Mouse (Mus musculus): ENCODE results near the gene Msl2. TPM values are rescaled to one million over a fixed set of nuclear protein-coding genes. Genes with fewer than 3 reads are reported as not detected.
A peak's percentile ranks its signal among the peaks of the same experiment; 100 is the strongest.

The Msl2 gene
- polyA plus RNA-seq, 1 experiment from 2014 or later, result 3.4 TPM

- Histone ChIP-seq H3K9me3 (replicated peaks) (no peaks in the 10 kb centered on the region), H3K9ac (no peak overlapping the region), H3K4me2 (no peak overlapping the region), H3K27me3 (no peaks in the 10 kb centered on the region), H3K36me3 (peaks cover 30% of the 10 kb centered on the region), H3K4me1 (replicated peaks) (peaks cover 9% of the 10 kb centered on the region), H3K4me3 (no peak overlapping the region), H3K27ac (no peak overlapping the region)
- 93% methylated on average over 8 of the region's 8 CpGs for WGBS
- no peak for ATAC-seq (replicated peaks; ENCODE audit: insufficient number of reproducible peaks, insufficient read depth, low FRiP score, low read depth)
These were observed 27.6 kb downstream of the Msl2 start for GRCm38 (mm10) chr9:101101547-101101946.

DNA sequence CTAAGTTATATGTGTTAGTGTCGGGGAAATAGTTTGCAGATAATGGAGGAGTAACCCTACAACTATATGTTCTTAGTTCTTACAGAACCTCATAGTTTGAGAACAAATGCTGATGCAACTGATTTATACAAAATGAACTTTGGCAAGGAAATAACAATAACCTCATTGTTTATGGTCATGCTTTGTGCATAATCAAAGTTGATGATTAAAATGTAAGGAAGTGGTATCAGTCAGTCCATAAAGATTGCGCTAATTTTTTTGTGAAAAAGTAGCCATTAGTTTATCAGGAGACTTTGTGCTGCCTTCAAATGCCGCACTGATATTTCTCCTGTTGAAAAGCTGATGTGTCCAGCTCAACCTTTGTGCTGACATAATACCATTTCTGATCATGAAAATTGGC, 28.4 kb downstream of the Msl2 start:
- Histone ChIP-seq H3K4me3 (no peak overlapping the region), H3K9ac (no peak overlapping the region), H3K4me1 (replicated peaks) (peaks cover 12% of the 10 kb centered on the region), H3K27me3 (no peaks in the 10 kb centered on the region), H3K4me2 (no peak overlapping the region), H3K27ac (no peak overlapping the region), H3K9me3 (replicated peaks) (no peaks in the 10 kb centered on the region), H3K36me3 (peaks cover 38% of the 10 kb centered on the region)
- 90% methylated on average over 3 of the region's 3 CpGs for WGBS
- ATAC-seq (replicated peaks; ENCODE audit: insufficient number of reproducible peaks, insufficient read depth, low FRiP score, low read depth), result no peak

DNA sequence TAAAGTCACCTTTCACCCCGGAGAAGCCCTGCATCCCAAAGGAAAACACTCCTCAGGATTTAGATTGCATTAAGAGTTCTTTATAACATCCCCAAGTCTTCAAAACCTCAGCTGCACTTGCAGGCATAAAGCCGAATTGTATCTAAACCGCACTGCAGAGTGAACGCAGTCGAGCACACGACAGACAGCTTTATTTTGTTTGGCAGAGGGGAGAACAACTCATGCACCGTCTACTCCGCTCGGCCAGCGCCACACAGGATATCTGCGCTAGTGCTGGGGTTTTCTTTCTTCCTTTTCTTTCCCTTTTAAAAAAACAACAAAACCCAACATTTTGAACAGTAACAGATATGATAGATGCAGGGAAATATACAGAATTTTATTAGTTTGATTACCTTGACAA, 31.0 kb downstream of the Msl2 start:
- H3K36me3 ChIP-seq, result peaks cover 49% of the 10 kb centered on the region
- peaks cover 15% of the 10 kb centered on the region for H3K4me1 ChIP-seq (replicated peaks)
- H3K27me3 ChIP-seq, result no peaks in the 10 kb centered on the region
- no peak overlapping the region for H3K4me3 ChIP-seq
- no peak overlapping the region for H3K27ac ChIP-seq
- H3K9me3 ChIP-seq (replicated peaks), result no peaks in the 10 kb centered on the region
- no peak overlapping the region for H3K4me2 ChIP-seq
- H3K9ac ChIP-seq, result no peak overlapping the region
- 65% methylated on average over 11 of the region's 11 CpGs for WGBS
- no peak; the same call in 1 of the 2 replicates for ATAC-seq (replicated peaks; ENCODE audit: insufficient number of reproducible peaks, insufficient read depth, low FRiP score, low read depth)

DNA sequence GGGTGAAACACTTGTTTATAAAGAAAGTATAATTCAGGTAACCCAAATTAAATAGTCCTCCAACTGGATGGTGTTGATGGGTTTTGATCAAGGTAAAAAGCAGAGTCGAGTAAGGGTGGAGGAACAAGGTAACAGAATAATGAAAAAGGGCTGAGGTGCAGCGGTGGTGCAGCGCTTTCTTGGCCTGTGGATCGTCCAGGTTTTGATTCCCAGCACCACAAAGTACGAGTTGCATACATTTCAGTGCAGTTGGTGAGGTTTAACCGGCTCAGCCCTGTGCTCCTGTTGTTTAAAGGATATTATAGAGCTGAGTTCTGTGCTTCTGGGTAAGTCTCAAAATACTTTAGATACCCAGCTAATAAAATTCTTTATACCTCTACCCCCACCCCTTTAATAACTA, 31.8 kb downstream of the Msl2 start:
- 92% methylated on average over 6 of the region's 6 CpGs for WGBS
- H3K36me3 ChIP-seq, result peaks cover 48% of the 10 kb centered on the region
- no peak for ATAC-seq (replicated peaks; ENCODE audit: insufficient number of reproducible peaks, insufficient read depth, low FRiP score, low read depth)

GRCm38 (mm10) chr9:101107386-101107785, 33.5 kb downstream of the Msl2 start:
- Histone ChIP-seq H3K4me3 (no peak overlapping the region), H3K4me2 (no peak overlapping the region), H3K9me3 (replicated peaks) (no peaks in the 10 kb centered on the region), H3K27ac (peak overlapping the region; percentile 48), H3K36me3 (peaks cover 39% of the 10 kb centered on the region), H3K4me1 (replicated peaks) (peaks cover 25% of the 10 kb centered on the region), H3K27me3 (no peaks in the 10 kb centered on the region), H3K9ac (no peak overlapping the region)
- ATAC-seq (replicated peaks; ENCODE audit: insufficient number of reproducible peaks, insufficient read depth, low FRiP score, low read depth), result no peak; the same call in 1 of the 2 replicates
- WGBS, result 47% methylated on average over 3 of the region's 3 CpGs

More for the DNA sequence above, 31.8 kb downstream of the Msl2 start:
- Histone ChIP-seq H3K9ac (no peak overlapping the region), H3K9me3 (replicated peaks) (no peaks in the 10 kb centered on the region), H3K27me3 (no peaks in the 10 kb centered on the region), H3K4me3 (no peak overlapping the region), H3K27ac (no peak overlapping the region), H3K4me2 (no peak overlapping the region), H3K4me1 (replicated peaks) (peaks cover 23% of the 10 kb centered on the region)

DNA sequence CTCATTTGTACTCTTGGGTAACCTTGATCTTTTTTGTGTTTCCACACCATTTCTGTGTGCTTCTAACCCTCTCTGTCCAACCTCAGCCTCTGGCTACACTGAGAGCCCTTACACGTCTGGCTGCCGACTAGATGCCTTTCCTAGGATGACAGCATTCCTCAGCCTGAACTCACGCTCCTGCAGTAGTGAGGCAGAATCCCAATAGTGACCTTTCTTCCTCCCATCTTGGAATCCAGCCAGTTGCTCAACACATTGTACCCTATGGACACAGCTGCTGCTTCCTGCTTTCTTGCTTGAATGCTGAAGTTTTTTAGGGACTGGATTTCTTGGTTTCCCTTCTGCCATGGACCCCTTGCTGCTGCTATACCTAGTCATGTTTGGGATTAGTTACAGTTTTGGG, 36.1 kb downstream of the Msl2 start:
- no peak for ATAC-seq (replicated peaks; ENCODE audit: insufficient number of reproducible peaks, insufficient read depth, low FRiP score, low read depth)
- Histone ChIP-seq H3K36me3 (peaks cover 39% of the 10 kb centered on the region), H3K27ac (peak overlapping the region; percentile 53), H3K4me1 (replicated peaks) (peaks cover 25% of the 10 kb centered on the region), H3K4me2 (no peak overlapping the region), H3K9me3 (replicated peaks) (no peaks in the 10 kb centered on the region), H3K27me3 (no peaks in the 10 kb centered on the region), H3K9ac (no peak overlapping the region), H3K4me3 (no peak overlapping the region)
- WGBS, result 4% methylated on average over 3 of the region's 3 CpGs

DNA sequence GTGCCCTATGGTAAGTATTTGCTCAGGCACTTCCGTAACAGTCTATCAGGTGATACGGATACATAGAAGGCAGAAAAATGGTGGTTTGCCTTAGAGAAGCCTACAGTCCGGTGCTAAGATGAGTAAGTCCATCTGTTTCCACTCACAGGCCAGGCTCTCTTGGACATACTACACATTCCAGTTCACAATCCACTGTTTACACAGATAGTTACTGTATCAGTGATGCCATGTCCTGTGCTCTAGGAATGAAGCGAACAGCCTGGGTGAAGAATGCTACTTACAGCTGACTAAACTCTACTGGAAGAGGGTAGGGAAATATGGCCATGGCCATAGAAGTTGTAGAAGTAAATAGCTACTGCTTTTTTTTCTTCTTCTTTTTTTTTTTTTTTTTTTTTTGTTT, 39.4 kb downstream of the Msl2 start:
- H3K4me3 ChIP-seq, result no peak overlapping the region
- peaks cover 38% of the 10 kb centered on the region for H3K36me3 ChIP-seq
- H3K4me1 ChIP-seq (replicated peaks), result peaks cover 18% of the 10 kb centered on the region
- ATAC-seq (replicated peaks; ENCODE audit: insufficient number of reproducible peaks, insufficient read depth, low FRiP score, low read depth), result no peak
- 59% methylated on average over 4 of the region's 4 CpGs for WGBS
- no peaks in the 10 kb centered on the region for H3K27me3 ChIP-seq
- no peak overlapping the region for H3K27ac ChIP-seq
- H3K4me2 ChIP-seq, result no peak overlapping the region
- H3K9me3 ChIP-seq (replicated peaks), result no peaks in the 10 kb centered on the region
- no peak overlapping the region for H3K9ac ChIP-seq

DNA sequence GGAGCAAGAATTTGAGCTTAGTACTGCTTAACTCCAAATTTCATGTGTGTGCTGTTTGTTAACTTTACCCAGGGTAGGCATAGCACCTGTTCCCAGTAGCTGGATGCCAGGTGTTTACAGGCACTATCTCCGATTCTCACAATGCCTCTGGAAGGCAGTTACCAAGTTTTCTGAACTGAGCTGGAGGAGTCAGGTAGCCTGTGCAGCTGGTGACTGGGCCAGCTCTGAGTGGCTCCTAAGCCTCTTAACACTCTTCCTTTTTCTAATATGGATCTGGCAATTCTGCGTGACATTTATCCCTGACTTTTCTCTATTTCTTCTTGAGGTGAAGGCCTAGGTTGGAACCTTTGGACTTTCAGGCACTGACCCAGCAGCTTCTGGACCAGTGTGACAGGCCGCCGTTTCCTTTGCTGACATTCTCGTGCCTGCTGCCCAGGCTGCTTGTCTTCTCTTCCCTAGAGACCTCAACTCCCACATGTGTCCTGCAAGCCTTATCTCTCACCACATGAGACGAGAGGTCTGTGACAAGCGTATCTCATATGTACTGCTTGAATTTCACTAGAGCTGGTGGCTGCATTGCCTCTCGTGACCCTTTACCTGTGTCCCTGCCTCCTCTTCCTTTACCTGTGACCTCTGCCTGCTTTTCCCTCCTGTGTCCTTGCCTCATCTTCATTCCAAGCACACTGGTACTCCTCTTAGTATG, 40.4 kb downstream of the Msl2 start:
- H3K27me3 ChIP-seq, result no peaks in the 10 kb centered on the region
- no peak overlapping the region for H3K27ac ChIP-seq
- H3K4me2 ChIP-seq, result no peak overlapping the region
- WGBS, result 59% methylated on average over 8 of the region's 8 CpGs
- H3K9ac ChIP-seq, result no peak overlapping the region
- peaks cover 18% of the 10 kb centered on the region for H3K4me1 ChIP-seq (replicated peaks)
- no peaks in the 10 kb centered on the region for H3K9me3 ChIP-seq (replicated peaks)
- H3K36me3 ChIP-seq, result peaks cover 31% of the 10 kb centered on the region
- no peak for ATAC-seq (replicated peaks; ENCODE audit: insufficient number of reproducible peaks, insufficient read depth, low FRiP score, low read depth)
- no peak overlapping the region for H3K4me3 ChIP-seq

DNA sequence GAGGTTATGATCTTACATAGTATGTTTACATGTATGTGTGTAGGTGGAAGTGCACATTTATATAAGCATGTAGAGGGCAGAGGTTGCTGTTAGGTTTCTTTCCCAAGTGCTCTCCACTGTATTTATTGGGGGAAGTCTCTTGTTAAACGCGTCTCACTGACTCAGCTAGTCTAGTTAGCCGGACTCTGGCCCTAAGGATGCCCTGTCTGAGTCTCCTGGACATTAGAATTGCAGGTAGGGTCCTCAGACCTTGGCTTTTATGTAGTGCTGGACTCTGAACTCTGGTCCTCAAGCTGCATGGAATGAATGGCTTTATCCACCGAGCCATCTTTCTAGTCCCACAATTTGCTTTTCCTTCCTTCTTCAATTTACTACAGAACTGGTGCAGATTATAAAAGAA, 69.7 kb downstream of the Msl2 start:
- H3K9me3 ChIP-seq (replicated peaks), result no peaks in the 10 kb centered on the region
- no peaks in the 10 kb centered on the region for H3K4me1 ChIP-seq (replicated peaks)
- H3K9ac ChIP-seq, result no peak overlapping the region
- H3K27ac ChIP-seq, result no peak overlapping the region
- no peaks in the 10 kb centered on the region for H3K27me3 ChIP-seq
- H3K36me3 ChIP-seq, result peaks cover 67% of the 10 kb centered on the region
- no peak overlapping the region for H3K4me2 ChIP-seq
- no peak for ATAC-seq (replicated peaks; ENCODE audit: insufficient number of reproducible peaks, insufficient read depth, low FRiP score, low read depth)
- 93% methylated on average over 4 of the region's 4 CpGs for WGBS
- H3K4me3 ChIP-seq, result no peak overlapping the region

GRCm38 (mm10) chr9:101152872-101153271, 79.0 kb downstream of the Msl2 start:
- WGBS, result 72% methylated on average over 5 of the region's 5 CpGs

More at GRCm38 (mm10) chr9:101152872-101153271, 79.0 kb downstream of the Msl2 start:
- H3K4me2 ChIP-seq, result no peak overlapping the region
- no peak overlapping the region for H3K27ac ChIP-seq
- H3K4me3 ChIP-seq, result no peak overlapping the region
- H3K9ac ChIP-seq, result no peak overlapping the region
- no peaks in the 10 kb centered on the region for H3K9me3 ChIP-seq (replicated peaks)
- no peaks in the 10 kb centered on the region for H3K4me1 ChIP-seq (replicated peaks)
- peaks cover 34% of the 10 kb centered on the region for H3K36me3 ChIP-seq
- no peaks in the 10 kb centered on the region for H3K27me3 ChIP-seq
- ATAC-seq (replicated peaks; ENCODE audit: insufficient number of reproducible peaks, insufficient read depth, low FRiP score, low read depth), result no peak

Data from heart, embryonic 15.5 days (tissue).